Mouse (Mus musculus) G1E (cell line): ENCODE data around the gene Adra2c.

Experiments used
- CTCF ChIP-seq: IDR thresholded peaks from 2 replicates; pipeline ENCODE4 v1.5.1; 2012; ENCODE audit warnings: low read depth, low read length, inconsistent platforms, mixed read lengths
- GATA1 ChIP-seq: IDR thresholded peaks from 2 replicates; pipeline ENCODE4 v1.6.1; 2012; ENCODE audit warnings: borderline replicate concordance, low read length, inconsistent platforms, mixed read lengths
- TAL1 ChIP-seq: conservative IDR thresholded peaks from 2 replicates; pipeline ENCODE4 v1.6.1; 2012; ENCODE audit warnings: low read depth, low read length, inconsistent platforms, mixed read lengths

GRCm38 (mm10) chr5:35315204-35315603 lies 37.1 kb downstream of the Adra2c start:
- no peak for TF ChIP-seq CTCF
- no peak for TF ChIP-seq GATA1
- no peak for TF ChIP-seq TAL1
